Mouse (Mus musculus): Measurements from ENCODE around the gene Ubr1. TPM values are rescaled to one million over a fixed set of nuclear protein-coding genes. Genes with fewer than 3 reads are reported as not detected.

Gene Ubr1
- polyA plus RNA-seq, 1 experiment from 2014 or later, result 31.7 TPM

DNA sequence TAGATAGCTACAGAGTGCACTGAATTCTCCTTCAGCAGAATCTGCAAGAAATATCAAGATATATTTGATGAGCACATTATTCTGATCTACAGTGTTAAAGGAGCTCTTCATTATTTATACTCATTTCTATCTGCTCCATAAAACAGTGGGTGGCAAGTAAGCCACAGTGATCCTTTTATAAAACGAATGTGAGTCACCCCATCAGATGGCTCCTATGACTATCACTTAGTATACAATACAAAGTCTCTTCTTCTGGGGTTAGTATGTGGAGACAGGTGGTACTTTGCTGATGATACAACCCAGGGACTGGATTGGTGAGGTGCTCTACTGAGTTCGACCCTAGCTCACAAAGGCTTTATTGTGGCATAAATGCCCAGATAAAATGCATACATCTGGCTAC, 97.3 kb downstream of the Ubr1 start:
- Histone ChIP-seq H3K9me3 (no peaks in the 10 kb centered on the region), H3K4me1 (no peaks in the 10 kb centered on the region), H3K27ac (no peak overlapping the region), H3K27me3 (no peaks in the 10 kb centered on the region), H3K4me3 (replicated peaks) (no peak overlapping the region), H3K36me3 (replicated peaks) (peaks cover 56% of the 10 kb centered on the region), H3K4me2 (no peak overlapping the region), H3K9ac (no peak overlapping the region)
- WGBS, result 91% methylated on average over 2 of the region's 2 CpGs
- no peak for ATAC-seq (ENCODE audit: low FRiP score)

DNA sequence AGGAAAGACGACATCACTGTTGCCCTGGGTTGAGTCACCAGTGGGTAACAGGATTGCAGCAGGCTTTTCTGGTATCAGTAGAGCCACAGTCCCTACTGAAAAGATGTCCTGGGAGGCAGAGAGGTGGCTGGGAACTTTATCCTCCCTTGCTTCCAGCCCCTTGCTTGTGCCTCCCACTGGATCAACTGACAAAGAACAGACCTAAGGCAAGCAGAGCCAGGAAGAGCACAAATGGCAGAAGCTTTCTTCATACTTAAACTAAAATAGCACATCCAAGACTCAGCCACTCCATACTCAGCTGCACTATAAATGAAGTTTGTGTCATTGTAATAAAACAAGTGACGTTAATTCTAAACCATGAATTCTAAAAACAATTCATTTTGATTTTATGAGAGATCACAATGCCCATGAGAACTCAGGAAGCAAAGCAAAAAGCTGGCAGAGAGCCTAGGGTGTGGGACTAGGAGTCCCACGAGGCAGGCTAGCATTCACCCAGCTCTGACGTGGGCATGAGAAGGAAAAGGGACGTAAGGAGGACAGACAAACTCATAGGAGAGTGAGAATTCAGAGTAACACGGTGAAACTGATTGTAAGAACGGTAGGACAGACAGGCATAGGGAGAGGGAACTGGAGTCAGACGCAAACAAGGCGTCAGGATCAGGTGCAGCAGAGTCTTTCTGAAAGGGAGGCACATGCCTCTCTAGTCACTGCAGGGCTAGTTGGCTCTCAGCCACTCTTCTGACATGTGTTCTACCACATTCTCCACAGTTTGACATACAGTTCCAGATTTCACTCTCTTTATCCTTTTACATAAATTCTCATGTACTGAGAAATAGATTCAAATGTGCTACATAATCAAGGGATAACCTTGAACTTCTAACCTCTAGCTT, 98.8 kb downstream of the Ubr1 start:
- H3K27ac ChIP-seq, result no peak overlapping the region

DNA sequence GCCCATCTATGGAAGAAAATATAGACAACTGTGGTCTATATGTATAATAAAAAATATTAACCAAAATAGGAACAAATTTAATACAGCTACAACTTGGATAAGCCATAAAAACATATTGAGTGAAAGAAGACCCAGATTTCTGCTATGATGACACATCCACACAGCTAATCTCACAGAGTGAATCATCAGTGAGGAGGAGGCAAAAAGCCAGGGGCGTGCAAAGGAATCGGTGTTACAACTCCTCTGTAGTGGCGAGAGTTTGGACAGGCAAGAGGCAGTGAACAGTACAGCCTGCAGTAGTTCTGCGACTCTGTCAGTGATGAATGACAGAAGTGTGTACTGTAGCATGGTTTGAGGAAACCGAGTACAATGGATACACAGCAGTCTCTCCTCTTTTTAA, 103.2 kb downstream of the Ubr1 start:
- WGBS, result 91% methylated on average over 5 of the region's 5 CpGs
- Histone ChIP-seq H3K9me3 (no peaks in the 10 kb centered on the region), H3K4me1 (no peaks in the 10 kb centered on the region), H3K4me2 (no peak overlapping the region), H3K9ac (no peak overlapping the region), H3K4me3 (replicated peaks) (no peak overlapping the region), H3K27me3 (no peaks in the 10 kb centered on the region), H3K27ac (no peak overlapping the region), H3K36me3 (replicated peaks) (peaks cover 68% of the 10 kb centered on the region)
- ATAC-seq (ENCODE audit: low FRiP score), result no peak

More for the DNA sequence above, 98.8 kb downstream of the Ubr1 start:
- H3K36me3 ChIP-seq (replicated peaks), result peaks cover 59% of the 10 kb centered on the region
- H3K9ac ChIP-seq, result no peak overlapping the region
- no peaks in the 10 kb centered on the region for H3K4me1 ChIP-seq
- no peaks in the 10 kb centered on the region for H3K27me3 ChIP-seq
- no peak overlapping the region for H3K4me2 ChIP-seq
- WGBS, result 82% methylated on average over 9 of the region's 9 CpGs
- no peaks in the 10 kb centered on the region for H3K9me3 ChIP-seq
- H3K4me3 ChIP-seq (replicated peaks), result no peak overlapping the region
- no peak for ATAC-seq (ENCODE audit: low FRiP score)

DNA sequence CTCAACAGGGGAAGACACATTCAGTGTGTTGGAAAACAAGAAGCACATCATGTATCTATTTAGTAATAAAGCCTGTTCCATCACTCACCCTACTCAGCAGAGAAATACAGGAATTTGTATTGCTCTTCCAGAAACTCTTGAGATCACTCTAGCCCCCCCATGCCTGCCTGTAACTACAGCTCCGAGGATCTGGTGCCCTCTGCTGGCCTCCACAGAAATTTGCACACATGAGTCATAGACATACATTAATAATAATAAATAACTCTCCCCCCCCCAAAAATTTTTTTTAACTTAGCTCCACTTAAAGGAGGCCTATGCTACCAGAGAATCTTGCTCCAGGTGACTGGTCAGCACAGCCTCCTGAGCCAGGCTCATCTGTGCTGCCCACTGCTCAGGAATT, 104.0 kb downstream of the Ubr1 start:
- H3K36me3 ChIP-seq (replicated peaks), result peaks cover 69% of the 10 kb centered on the region
- H3K4me1 ChIP-seq, result no peaks in the 10 kb centered on the region
- no peak overlapping the region for H3K9ac ChIP-seq
- no peaks in the 10 kb centered on the region for H3K27me3 ChIP-seq
- ATAC-seq (ENCODE audit: low FRiP score), result no peak
- 43% methylated on average over 1 of the region's 1 CpGs for WGBS
- no peak overlapping the region for H3K4me3 ChIP-seq (replicated peaks)
- H3K27ac ChIP-seq, result no peak overlapping the region
- H3K9me3 ChIP-seq, result no peaks in the 10 kb centered on the region
- no peak overlapping the region for H3K4me2 ChIP-seq

DNA sequence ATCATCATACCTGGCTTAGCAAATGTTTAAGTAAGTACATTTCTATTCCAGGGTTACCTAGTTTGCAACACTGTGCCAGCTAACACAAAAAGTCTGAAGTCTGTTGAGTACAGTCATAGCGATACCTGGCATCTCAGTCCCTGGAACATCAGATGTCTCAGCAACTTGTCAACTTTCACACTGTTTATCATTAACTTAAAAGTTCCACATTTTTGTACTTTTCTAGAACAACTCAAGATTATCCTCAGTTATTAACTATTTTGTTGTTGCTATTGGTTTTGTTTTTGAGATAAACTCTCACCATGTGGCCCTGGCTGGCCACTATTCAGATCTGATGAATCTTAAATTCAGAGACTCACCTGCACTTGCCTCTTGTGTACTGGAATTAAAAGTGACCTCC, 107.1 kb downstream of the Ubr1 start:
- WGBS, result 98% methylated on average over 1 of the region's 1 CpGs
- Histone ChIP-seq H3K9ac (no peak overlapping the region), H3K27me3 (no peaks in the 10 kb centered on the region), H3K4me1 (no peaks in the 10 kb centered on the region), H3K9me3 (no peaks in the 10 kb centered on the region), H3K36me3 (replicated peaks) (peaks cover 60% of the 10 kb centered on the region), H3K27ac (no peak overlapping the region), H3K4me2 (no peak overlapping the region), H3K4me3 (replicated peaks) (no peak overlapping the region)
- ATAC-seq (ENCODE audit: low FRiP score), result no peak

DNA sequence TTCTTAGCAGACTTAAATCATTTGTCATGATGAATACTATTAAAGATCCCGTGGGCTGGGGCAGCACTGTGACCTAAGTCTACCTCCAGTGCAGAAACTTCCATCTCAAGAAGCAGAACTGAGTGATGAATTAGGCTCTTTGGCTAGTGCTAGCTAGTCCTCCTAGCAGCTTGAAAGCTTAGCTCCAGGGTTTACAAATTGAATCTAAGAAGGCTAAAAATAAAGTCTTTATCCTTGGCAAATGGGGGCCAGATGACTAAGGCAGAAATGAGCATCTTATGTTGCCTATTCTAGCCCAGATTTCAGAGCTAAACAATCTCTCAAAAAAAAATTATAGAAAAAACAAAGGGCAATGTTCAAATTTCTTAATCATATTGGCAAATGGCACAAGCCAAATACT, 109.8 kb downstream of the Ubr1 start:
- no peak for ATAC-seq (ENCODE audit: low FRiP score)
- Histone ChIP-seq H3K9me3 (no peaks in the 10 kb centered on the region), H3K9ac (no peak overlapping the region), H3K4me1 (no peaks in the 10 kb centered on the region), H3K36me3 (replicated peaks) (peaks cover 43% of the 10 kb centered on the region), H3K27me3 (no peaks in the 10 kb centered on the region), H3K27ac (no peak overlapping the region), H3K4me2 (no peak overlapping the region), H3K4me3 (replicated peaks) (no peak overlapping the region)
- WGBS, result 92% methylated on average over 1 of the region's 1 CpGs

DNA sequence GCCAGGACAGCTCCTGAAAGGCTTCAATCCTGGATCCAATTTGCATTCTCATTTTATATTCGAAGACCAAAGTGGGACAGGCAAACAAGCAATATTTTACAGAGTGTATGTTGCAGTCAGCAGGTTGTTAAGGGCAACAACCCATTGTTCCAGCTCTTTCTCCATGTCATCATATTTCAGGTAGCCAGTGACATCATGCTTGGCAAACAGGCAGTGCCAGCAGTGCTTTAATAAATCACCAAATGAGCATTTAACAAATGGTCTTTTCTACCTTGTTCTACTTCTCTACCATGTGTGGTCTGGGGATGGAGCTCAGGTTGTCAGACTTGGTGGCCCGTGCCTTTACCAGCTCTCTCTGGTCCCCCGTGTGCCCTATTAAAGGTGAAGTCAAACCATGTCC, 112.4 kb downstream of the Ubr1 start:
- ATAC-seq (ENCODE audit: low FRiP score), result no peak
- H3K4me3 ChIP-seq (replicated peaks), result no peak overlapping the region
- no peak overlapping the region for H3K4me2 ChIP-seq
- 86% methylated on average over 3 of the region's 3 CpGs for WGBS
- H3K9ac ChIP-seq, result no peak overlapping the region
- no peaks in the 10 kb centered on the region for H3K27me3 ChIP-seq
- peaks cover 23% of the 10 kb centered on the region for H3K36me3 ChIP-seq (replicated peaks)
- no peaks in the 10 kb centered on the region for H3K4me1 ChIP-seq
- no peak overlapping the region for H3K27ac ChIP-seq
- no peaks in the 10 kb centered on the region for H3K9me3 ChIP-seq

DNA sequence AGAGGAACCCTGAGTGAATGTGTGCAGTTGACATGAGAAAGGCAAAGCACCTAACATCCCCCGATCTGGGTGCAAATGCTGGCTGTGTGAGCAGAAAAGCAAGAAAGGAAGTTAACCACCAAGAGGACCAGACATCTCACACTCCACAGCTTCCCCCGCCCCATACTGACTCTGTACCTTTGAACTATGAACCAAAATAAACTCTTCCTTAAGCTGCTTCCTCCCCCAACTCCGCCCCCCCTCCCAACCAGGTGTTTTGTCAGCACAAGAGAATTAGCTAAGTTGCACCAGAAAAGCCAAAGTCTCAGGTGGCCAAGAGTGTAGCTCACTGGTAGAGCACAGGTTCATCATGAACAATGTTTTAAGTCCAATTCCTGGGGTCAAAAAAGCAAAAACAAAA, 117.4 kb downstream of the Ubr1 start:
- no peak for ATAC-seq (ENCODE audit: low FRiP score)
- Histone ChIP-seq H3K36me3 (replicated peaks) (no peaks in the 10 kb centered on the region), H3K27me3 (no peaks in the 10 kb centered on the region), H3K4me2 (no peak overlapping the region), H3K4me1 (peaks cover 8% of the 10 kb centered on the region), H3K4me3 (replicated peaks) (no peak overlapping the region), H3K9ac (no peak overlapping the region), H3K27ac (no peak overlapping the region), H3K9me3 (no peaks in the 10 kb centered on the region)
- 89% methylated on average over 3 of the region's 3 CpGs for WGBS

DNA sequence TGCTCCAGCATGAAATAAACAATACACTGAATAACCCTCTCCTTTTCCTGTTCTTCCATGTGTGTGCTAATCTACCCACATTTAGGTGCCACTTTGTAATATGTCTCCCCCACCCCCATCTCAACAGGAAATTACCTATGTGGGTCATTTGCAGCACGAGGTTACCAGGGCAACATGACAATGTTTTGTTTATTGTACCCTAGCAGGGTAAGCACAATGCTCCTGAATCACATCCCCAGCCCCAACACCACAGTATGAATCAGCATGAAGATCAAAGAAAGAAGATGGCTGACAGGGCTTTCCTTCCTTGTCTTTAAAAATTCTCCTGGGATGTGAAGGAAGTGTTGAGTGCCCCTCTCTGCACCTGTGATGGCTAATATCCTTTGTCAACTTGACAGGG, 117.9 kb downstream of the Ubr1 start:
- Histone ChIP-seq H3K4me2 (no peak overlapping the region), H3K9ac (no peak overlapping the region), H3K4me3 (replicated peaks) (no peak overlapping the region), H3K4me1 (peaks cover 12% of the 10 kb centered on the region), H3K36me3 (replicated peaks) (no peaks in the 10 kb centered on the region), H3K27ac (no peak overlapping the region), H3K27me3 (no peaks in the 10 kb centered on the region), H3K9me3 (no peaks in the 10 kb centered on the region)
- no peak for ATAC-seq (ENCODE audit: low FRiP score)
- 51% methylated on average over 1 of the region's 1 CpGs for WGBS

DNA sequence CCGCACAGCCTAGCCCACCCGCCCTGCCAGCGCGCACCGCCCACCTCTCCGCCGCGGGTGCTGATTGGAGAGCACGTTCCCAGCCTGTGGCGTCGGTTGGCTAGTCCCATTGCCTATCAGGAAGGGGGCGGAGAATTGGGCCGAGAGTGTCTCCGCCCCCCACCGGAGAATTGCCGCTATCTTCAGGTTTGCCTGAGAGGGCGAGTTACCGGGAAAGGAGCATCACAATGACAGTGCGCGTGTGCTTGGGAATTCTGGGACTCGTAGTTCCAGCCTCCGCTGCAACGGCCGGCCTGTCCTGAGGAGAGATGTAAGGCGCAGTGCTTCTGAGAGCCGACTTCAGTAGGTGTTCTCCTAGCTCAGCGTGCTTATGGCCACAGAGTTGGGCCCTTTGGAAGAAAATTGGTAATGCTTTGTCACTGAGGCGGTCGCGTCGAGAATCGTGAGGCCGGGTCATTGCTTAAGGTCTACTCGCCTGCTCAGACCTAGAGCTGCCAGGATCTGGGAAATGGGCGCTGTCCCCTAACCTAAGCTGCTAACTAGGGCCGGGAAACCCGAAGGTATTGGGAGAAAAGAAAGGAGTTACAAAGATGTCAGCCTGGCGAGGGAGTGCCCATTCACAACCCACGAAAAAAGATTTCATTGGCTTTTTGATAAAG, 120.0 kb downstream of the Ubr1 start, which contains the start of gene Ttbk2:
Ttbk2 (minus strand) TSS at position 181 of the 659 bp plus-strand sequence.
- WGBS, result under 1% methylated on average over 39 of the region's 39 CpGs
- no peaks in the 10 kb centered on the region for H3K9me3 ChIP-seq
- H3K36me3 ChIP-seq (replicated peaks), result no peaks in the 10 kb centered on the region
- no peaks in the 10 kb centered on the region for H3K27me3 ChIP-seq
- H3K4me1 ChIP-seq, result peaks cover 13% of the 10 kb centered on the region
- peak within 1 kb of the TSS; percentile 82 for H3K27ac ChIP-seq
- peak within 1 kb of the TSS; percentile 64 for H3K4me2 ChIP-seq
- peak within 1 kb of the TSS; percentile 97 for H3K4me3 ChIP-seq (replicated peaks)
- peak; percentile 100 for ATAC-seq (ENCODE audit: low FRiP score)
- peak within 1 kb of the TSS; percentile 90 for H3K9ac ChIP-seq

DNA sequence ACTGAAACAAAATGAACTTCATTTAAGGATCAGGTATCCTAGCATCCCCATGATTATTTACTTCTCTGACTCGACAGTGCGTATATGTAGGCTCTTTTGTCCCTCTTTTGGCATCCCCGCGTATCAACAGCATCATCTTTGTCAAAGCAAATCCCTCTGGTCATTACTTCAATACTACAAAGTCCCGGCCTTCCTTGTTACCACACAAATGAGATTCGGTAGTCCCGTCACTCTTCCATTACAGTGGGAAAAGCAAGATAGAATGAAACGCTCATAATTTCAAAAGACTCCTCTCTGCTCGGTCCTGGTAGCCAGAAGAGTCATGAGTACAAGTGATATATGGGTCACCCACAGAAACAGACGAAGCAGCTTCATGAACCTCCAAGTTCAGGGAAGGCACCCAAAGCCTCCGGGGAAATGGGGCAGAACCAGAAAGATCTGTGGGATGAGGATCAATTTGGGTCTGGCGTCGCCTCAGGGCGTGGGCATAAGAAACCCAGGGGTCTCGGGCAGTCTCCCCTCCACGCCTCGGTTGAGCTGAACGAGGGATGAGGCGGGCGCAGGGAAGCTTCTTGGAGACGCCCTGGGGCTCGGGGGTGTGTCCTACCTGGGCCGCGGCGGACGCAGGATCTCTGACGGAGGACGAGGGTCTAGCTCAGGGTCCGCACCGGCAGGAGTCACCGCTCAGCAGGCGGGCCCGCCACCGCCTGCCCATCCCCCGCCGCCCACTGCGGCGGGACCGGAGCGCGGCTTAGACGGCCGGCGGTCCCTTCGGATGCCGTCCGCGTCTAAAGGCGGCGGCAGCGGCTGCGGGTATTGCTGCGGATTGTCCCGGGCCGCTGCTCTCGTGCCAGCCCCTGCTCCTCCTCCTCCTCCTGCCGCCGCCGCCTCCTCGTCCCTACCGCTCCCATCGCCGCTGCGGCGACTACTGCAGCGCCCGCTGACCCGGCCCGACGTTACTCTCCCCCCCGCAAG, 120.8 kb downstream of the Ubr1 start, which contains the start of gene Cdan1:
Cdan1 (minus strand) TSS at position 680 of the 975 bp plus-strand sequence.
- peaks cover 13% of the 10 kb centered on the region for H3K4me1 ChIP-seq
- peak; percentile 69 for ATAC-seq (ENCODE audit: low FRiP score)
- peak within 1 kb of the TSS; percentile 90 for H3K9ac ChIP-seq
- H3K36me3 ChIP-seq (replicated peaks), result no peaks in the 10 kb centered on the region
- no peaks in the 10 kb centered on the region for H3K9me3 ChIP-seq
- peak within 1 kb of the TSS; percentile 64 for H3K4me2 ChIP-seq
- under 1% methylated on average over 56 of the region's 71 CpGs for WGBS
- H3K4me3 ChIP-seq (replicated peaks), result peak within 1 kb of the TSS; percentile 97
- H3K27me3 ChIP-seq, result no peaks in the 10 kb centered on the region
- peak within 1 kb of the TSS; percentile 82 for H3K27ac ChIP-seq

DNA sequence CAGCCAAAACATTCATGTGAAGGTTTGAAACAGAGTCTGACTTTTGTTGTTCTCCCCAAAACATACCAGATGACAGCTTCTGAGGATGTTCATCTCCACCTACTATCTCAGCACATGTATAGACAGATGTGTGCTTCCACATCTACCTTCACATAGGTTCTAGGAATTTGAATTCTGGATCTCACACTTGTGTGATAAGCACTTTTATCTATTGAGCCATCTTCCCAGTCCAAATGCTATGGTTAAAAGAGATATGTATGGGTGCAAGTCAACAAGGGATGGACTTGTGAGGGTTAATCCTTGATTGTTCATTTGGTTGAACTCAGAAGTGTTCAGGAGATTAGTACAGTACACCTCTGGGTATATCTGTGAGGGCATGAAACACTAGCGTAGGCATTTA, 125.2 kb downstream of the Ubr1 start:
- H3K9me3 ChIP-seq, result no peaks in the 10 kb centered on the region
- no peaks in the 10 kb centered on the region for H3K27me3 ChIP-seq
- no peak overlapping the region for H3K9ac ChIP-seq
- no peak overlapping the region for H3K4me2 ChIP-seq
- H3K36me3 ChIP-seq (replicated peaks), result no peaks in the 10 kb centered on the region
- ATAC-seq (ENCODE audit: low FRiP score), result no peak
- H3K27ac ChIP-seq, result no peak overlapping the region
- 100% methylated on average over 1 of the region's 1 CpGs for WGBS
- peaks cover 10% of the 10 kb centered on the region; the same call in 1 of the 2 replicates for H3K4me1 ChIP-seq
- H3K4me3 ChIP-seq (replicated peaks), result no peak overlapping the region

Measured in forebrain, embryonic 12.5 days (tissue).